28 mouse cellular contexts compared by ENCODE assay signal in the genomic region with DNA sequence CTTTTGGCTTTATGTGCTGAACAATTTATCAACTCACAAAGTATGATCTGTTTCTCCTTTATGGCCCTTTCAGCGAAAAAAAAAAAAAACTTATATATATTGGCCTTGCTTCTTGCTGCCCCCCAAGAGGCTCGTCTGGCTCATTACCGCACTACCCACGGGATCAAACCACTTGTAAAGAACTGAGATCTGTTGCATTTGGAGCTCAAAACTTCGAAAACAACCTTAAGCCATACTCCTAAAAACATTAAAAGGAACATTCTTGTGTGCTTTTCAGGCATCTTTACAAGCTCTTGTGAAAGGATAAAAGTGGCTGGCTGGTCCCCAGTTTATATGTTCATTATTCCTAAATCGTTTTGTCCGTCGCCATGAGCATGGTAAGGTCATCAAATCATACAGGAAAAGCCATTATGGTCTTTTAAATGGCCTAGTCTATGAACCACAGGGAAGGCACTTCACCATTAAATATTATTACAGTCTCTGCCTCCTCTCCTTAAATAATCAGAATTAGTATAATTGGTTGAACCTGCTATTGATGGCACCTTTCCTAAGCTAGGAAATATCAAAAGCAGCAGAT.
"Had no signal": no experiment of that assay in that cellular context is flagged by ENCODE, and none has a peak within 500 bp of the region (broad histone marks: within the 10 kb centered on the region; RNA-seq: fewer than 3 reads in every experiment).

No protein-coding gene starts in this region.

- ATAC-seq: forebrain, postnatal 0 days; hindbrain, embryonic 16.5 days; inflammation-experienced regulatory T-cells, adult 6 months; intestine, embryonic 15.5 days; intestine, postnatal 0 days had no signal

- H3K9ac ChIP-seq: forebrain, postnatal 0 days; heart, embryonic 13.5 days; heart, embryonic 15.5 days; hindbrain, embryonic 12.5 days; hindbrain, embryonic 14.5 days; intestine, embryonic 15.5 days; kidney, embryonic 15.5 days; liver, embryonic 13.5 days; liver, embryonic 15.5 days had no signal

- H3K27ac ChIP-seq: gastrocnemius, adult 2 months; heart, adult 2 months; heart, embryonic 13.5 days; heart, embryonic 15.5 days; hindbrain, embryonic 12.5 days; hindbrain, embryonic 14.5 days; intestine, embryonic 15.5 days; kidney, embryonic 15.5 days; kidney, postnatal 0 days; liver, embryonic 13.5 days; liver, embryonic 15.5 days had no signal

- H3K4me3 ChIP-seq: gastrocnemius, adult 2 months; heart, adult 2 months; heart, embryonic 13.5 days; heart, embryonic 15.5 days; hindbrain, embryonic 12.5 days; intestine, embryonic 15.5 days; kidney, embryonic 15.5 days; liver, embryonic 13.5 days; liver, embryonic 15.5 days had no signal

- H3K27me3 ChIP-seq: heart, embryonic 13.5 days; heart, embryonic 15.5 days; hindbrain, embryonic 12.5 days; intestine, embryonic 15.5 days; kidney, embryonic 15.5 days; liver, embryonic 13.5 days; liver, embryonic 15.5 days had no signal

- DNase-seq: forebrain, postnatal 0 days; gastrocnemius, adult 2 months; gastrocnemius, postnatal 10 days; gastrocnemius, postnatal 25 days; heart, adult 2 months; heart, postnatal 14 days; heart, postnatal 36 days; kidney, adult 2 months; kidney, adult 9 months; kidney, postnatal 14 days; kidney, postnatal 36 days; layer of hippocampus, adult 9-11 months; layer of hippocampus, postnatal 36 days; liver; liver, embryonic 13.5 days had no signal

- H3K36me3 ChIP-seq: heart, embryonic 13.5 days; heart, embryonic 15.5 days; hindbrain, embryonic 12.5 days; intestine, embryonic 15.5 days; kidney, embryonic 15.5 days; liver, embryonic 13.5 days; liver, embryonic 15.5 days had no signal

- H3K4me1 ChIP-seq: heart, embryonic 13.5 days; heart, embryonic 15.5 days; intestine, embryonic 15.5 days; kidney, embryonic 15.5 days; liver, embryonic 13.5 days; liver, embryonic 15.5 days had no signal

- H3K4me2 ChIP-seq: heart, embryonic 11.5 days; heart, embryonic 13.5 days; heart, embryonic 15.5 days; hindbrain, embryonic 12.5 days; hindbrain, embryonic 14.5 days; intestine, embryonic 15.5 days; kidney, embryonic 15.5 days; liver, embryonic 11.5 days; liver, embryonic 13.5 days; liver, embryonic 15.5 days had no signal

- H3K9me3 ChIP-seq: heart, embryonic 13.5 days; heart, embryonic 15.5 days; hindbrain, embryonic 12.5 days; intestine, embryonic 15.5 days; kidney, embryonic 15.5 days; liver, embryonic 13.5 days; liver, embryonic 15.5 days had no signal
